Mouse (Mus musculus) embryonic facial prominence, embryonic 12.5 days (tissue): ENCODE data around the gene Vmn1r40. TPM values are rescaled to one million over a fixed set of nuclear protein-coding genes. Genes with fewer than 3 reads are reported as not detected.

ENCODE experiments used
- ATAC-seq: fragments of 200-750 bp; cut with Nextera tagmentation; 2 replicates; pipeline ENCODE4 v1.8.0; 2017; ENCODE audit not compliant: insufficient number of reproducible peaks, insufficient read depth, low FRiP score, low TSS enrichment
- H3K27ac ChIP-seq: fragments of 300-500 bp; sonication (generic); 2 replicates; pipeline ENCODE4 v1.5.1; 2016; ENCODE audit warnings: mild to moderate bottlenecking
- H3K27me3 ChIP-seq: fragments of 300-500 bp; sonication (generic); 2 replicates; pipeline ENCODE4 v1.6.1; 2016; ENCODE audit warnings: mild to moderate bottlenecking, moderate library complexity
- H3K36me3 ChIP-seq: fragments of 300-500 bp; sonication (generic); 2 replicates; pipeline ENCODE4 v1.6.1; 2016; ENCODE audit warnings: mild to moderate bottlenecking
- H3K4me1 ChIP-seq: fragments of 300-500 bp; sonication (generic); 2 replicates; pipeline ENCODE4 v1.6.1; 2016
- H3K4me2 ChIP-seq: fragments of 300-500 bp; sonication (generic); replicated peaks from 2 replicates; pipeline ENCODE4 v1.6.1; 2016; ENCODE audit warnings: mild to moderate bottlenecking, moderate library complexity
- H3K4me3 ChIP-seq: fragments of 300-500 bp; sonication (generic); 2 replicates; pipeline ENCODE4 v1.5.1; 2016; ENCODE audit warnings: mild to moderate bottlenecking
- H3K9ac ChIP-seq: fragments of 300-500 bp; sonication (generic); 2 replicates; pipeline ENCODE4 v1.6.1; 2016; ENCODE audit warnings: mild to moderate bottlenecking, moderate library complexity
- H3K9me3 ChIP-seq: fragments of 300-500 bp; sonication (generic); 2 replicates; pipeline ENCODE4 v1.6.1; 2016; ENCODE audit warnings: mild to moderate bottlenecking, moderate library complexity
- WGBS: fragments of 180-500 bp; shearing (Covaris S2); methylation state at CpG from one replicate; pipeline ENCODE4 v1.1.7; 2016; 5-methylcytosine and 5-hydroxymethylcytosine counted together
- polyA plus RNA-seq: library from polyadenylated mRNA; unstranded; fragments of >200 nt; fragmentation: Nextera tagmentation; extraction: Ambion mirVana; gene quantifications from 2 replicates; pipeline ENCODE4 v1.2.1, GENCODE M21; 2016

Vmn1r40 gene
- polyA plus RNA-seq, 1 experiment from 2014 or later = not detected

DNA sequence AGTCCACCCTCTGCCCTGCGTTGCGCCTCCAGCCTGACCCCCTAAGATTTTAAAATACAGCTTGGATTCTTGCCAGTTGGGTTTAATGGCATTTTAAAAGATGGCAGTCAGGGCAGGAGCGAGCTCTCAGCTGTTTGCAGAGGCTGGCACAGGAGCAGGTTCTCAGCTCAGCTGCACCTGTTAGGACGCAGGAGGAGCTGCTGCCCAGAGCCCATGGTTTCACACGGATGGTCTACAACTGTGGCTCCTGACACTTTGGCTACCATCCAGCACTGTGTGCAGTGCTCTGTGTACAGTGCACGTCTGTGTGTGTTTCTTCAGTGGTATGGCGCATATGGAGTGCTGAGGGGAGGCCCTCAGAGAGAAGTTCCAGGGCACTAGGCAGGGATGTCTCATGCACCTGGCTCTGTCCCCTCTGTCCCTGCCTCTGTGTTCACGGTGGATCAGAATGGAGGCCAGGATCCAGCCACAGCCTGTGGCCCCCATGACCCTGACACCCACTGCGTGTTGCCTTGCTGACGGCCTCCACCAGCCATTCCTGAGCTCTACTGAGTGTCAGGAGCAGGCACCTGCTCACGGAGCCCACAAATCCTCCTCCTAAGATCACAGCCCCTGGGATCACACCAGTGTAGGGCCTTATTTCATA lies 34.1 kb upstream of the Vmn1r40 start:
- WGBS = 91% methylated on average over 11 of the region's 11 CpGs
- ATAC-seq = no peak
- no peaks in the 10 kb centered on the region for H3K27me3 ChIP-seq
- no peak overlapping the region for H3K27ac ChIP-seq
- no peak overlapping the region for H3K9ac ChIP-seq
- H3K9me3 ChIP-seq = no peaks in the 10 kb centered on the region
- H3K36me3 ChIP-seq = no peaks in the 10 kb centered on the region
- H3K4me2 ChIP-seq = no peak overlapping the region
- H3K4me1 ChIP-seq = no peaks in the 10 kb centered on the region
- no peak overlapping the region for H3K4me3 ChIP-seq

DNA sequence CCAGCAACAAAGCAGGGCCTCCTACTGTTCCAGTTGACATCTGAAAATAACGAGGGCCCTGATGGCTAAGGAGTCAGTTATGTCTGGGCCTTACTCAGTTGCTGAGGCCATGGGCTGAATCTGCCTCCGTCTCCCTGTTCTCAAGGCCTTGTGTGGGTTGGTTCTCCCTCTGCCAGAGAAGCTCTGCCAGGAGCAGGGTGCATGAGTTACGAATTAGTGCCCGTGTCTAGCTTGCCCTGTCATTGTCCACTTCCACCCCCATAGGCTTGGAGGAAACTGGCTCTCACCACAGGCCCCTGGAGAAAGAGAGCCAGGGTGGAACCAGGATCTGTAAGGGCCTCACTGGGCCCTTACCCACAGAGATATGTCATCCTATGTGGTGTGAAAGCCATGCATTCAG lies 28.8 kb upstream of the Vmn1r40 start:
- Histone ChIP-seq H3K4me3 (no peak overlapping the region), H3K27ac (no peak overlapping the region), H3K9ac (no peak overlapping the region), H3K9me3 (no peaks in the 10 kb centered on the region), H3K4me1 (no peaks in the 10 kb centered on the region), H3K27me3 (no peaks in the 10 kb centered on the region), H3K36me3 (no peaks in the 10 kb centered on the region), H3K4me2 (no peak overlapping the region)
- ATAC-seq = no peak
- WGBS = 76% methylated on average over 4 of the region's 4 CpGs

DNA sequence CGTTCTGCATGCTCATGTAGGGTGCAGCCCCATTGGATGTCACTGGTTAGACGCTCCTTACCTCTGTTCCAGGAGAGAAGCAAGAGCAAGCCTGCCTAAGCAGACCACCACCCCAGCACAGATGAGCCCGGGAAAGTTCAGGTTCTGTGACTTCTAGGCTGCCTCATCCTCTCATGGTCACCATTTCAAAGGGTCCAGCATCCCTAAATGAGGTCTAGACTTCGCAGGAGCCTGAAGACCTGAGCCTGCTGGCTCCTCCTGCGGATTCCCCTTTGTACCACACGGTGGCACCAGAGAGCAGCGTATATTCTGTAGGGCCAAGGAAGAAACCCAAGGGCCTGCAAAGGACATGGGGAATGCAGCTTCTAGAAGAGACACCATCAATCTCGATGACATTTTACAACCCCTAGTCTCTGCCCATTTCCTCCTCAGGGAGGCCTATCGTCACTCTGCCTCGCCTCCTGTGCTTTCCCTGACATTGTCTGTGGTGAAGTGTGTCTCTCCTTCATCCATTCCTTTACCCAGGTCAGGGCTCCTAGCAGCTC lies 28.0 kb upstream of the Vmn1r40 start:
- H3K36me3 ChIP-seq = no peaks in the 10 kb centered on the region
- H3K9ac ChIP-seq = no peak overlapping the region
- ATAC-seq = no peak
- H3K9me3 ChIP-seq = no peaks in the 10 kb centered on the region
- H3K4me1 ChIP-seq = no peaks in the 10 kb centered on the region
- H3K27me3 ChIP-seq = no peaks in the 10 kb centered on the region
- no peak overlapping the region for H3K4me2 ChIP-seq
- 23% methylated on average over 10 of the region's 10 CpGs for WGBS
- H3K4me3 ChIP-seq = no peak overlapping the region
- no peak overlapping the region for H3K27ac ChIP-seq

DNA sequence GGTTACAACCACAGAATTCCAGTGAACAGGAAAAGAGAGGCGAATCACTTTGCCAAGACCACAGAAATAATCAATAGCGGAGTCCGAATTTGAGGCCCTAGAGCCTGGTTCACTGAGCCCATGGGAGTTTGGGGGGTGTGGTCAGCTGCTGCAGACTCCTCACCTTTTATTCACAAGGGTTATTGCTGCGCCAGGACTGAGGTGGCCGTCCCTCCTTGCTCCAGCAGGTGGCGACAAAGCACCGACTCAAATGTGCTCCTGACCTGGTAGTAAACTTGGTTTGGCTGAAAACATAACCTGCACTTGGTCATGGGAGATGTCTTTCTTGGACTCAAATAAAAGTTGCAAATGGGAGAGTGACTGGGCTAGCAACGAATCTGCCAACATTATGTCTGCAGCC lies 27.2 kb upstream of the Vmn1r40 start:
- H3K9me3 ChIP-seq = no peaks in the 10 kb centered on the region
- 8% methylated on average over 8 of the region's 8 CpGs for WGBS
- H3K4me3 ChIP-seq = no peak overlapping the region
- no peaks in the 10 kb centered on the region for H3K27me3 ChIP-seq
- H3K27ac ChIP-seq = no peak overlapping the region
- no peak for ATAC-seq
- no peak overlapping the region for H3K9ac ChIP-seq
- no peak overlapping the region for H3K4me2 ChIP-seq
- H3K4me1 ChIP-seq = no peaks in the 10 kb centered on the region
- no peaks in the 10 kb centered on the region for H3K36me3 ChIP-seq

DNA sequence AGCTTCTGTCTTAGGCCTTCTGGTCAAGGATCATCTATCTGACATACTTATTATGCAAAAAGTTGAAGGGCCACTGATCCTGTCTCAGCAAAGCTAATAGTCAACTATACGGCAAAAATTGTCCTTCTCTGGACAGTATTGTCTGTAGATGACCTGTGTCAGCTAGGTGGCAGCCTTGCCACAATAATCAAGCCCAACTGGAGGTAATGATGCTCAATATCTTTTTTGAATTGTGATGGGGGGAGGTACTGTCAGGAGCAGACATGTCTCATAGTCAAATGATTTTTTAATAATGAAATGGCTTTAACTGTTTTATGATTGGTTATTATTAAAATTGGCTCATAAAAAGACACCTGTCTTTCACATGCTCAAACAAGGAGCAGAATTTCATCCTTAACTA lies 23.1 kb upstream of the Vmn1r40 start:
- Histone ChIP-seq H3K27ac (no peak overlapping the region), H3K27me3 (no peaks in the 10 kb centered on the region), H3K9me3 (no peaks in the 10 kb centered on the region), H3K9ac (no peak overlapping the region), H3K4me3 (no peak overlapping the region), H3K4me1 (no peaks in the 10 kb centered on the region), H3K36me3 (no peaks in the 10 kb centered on the region), H3K4me2 (no peak overlapping the region)
- WGBS = 59% methylated on average over 1 of the region's 1 CpGs
- no peak for ATAC-seq

DNA sequence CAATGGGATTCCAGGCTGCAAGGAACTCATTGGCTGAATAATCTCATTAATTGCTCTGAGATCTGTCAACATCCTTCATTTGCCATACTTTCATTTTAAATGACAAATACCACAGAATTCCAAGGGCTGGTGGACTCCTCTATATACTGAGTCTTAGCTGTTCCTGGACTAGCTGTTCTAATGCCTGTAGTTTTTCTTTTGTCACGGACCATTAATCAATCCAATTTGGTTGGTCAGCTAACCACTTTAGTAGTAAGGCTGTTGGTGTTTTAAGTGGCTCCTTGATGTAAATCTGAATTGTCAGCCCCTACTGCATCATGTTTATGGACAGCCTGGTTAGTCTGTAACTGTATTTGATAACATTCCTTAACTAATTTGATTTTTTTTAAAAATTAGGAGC lies 20.2 kb upstream of the Vmn1r40 start:
- H3K4me1 ChIP-seq = no peaks in the 10 kb centered on the region
- no peaks in the 10 kb centered on the region for H3K27me3 ChIP-seq
- no peak for ATAC-seq
- no peak overlapping the region for H3K27ac ChIP-seq
- 61% methylated on average over 1 of the region's 1 CpGs for WGBS
- no peak overlapping the region for H3K4me2 ChIP-seq
- H3K36me3 ChIP-seq = no peaks in the 10 kb centered on the region
- H3K4me3 ChIP-seq = no peak overlapping the region
- no peak overlapping the region for H3K9ac ChIP-seq
- no peaks in the 10 kb centered on the region for H3K9me3 ChIP-seq

DNA sequence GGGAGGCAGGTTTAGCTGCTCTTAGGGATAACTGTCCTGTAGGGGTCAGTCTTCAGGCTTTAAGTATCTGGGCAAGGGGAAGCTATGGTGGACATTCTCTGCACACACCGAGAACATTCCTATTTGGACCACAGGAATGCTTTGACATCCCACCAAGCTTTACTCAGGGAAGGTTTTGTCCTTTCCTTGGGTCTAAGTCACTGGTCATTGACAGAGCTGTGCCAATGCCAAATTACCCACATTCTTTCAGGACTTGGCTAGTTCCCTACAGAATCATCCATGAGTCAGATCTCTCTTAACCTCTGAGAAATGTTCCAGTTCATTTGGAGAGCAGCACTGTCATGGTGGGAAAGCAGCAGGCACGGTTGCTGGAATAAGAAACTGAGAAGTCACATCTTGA lies 716 bp upstream of the Vmn1r40 start:
- 70% methylated on average over 2 of the region's 2 CpGs for WGBS
- no peak for ATAC-seq
- H3K27me3 ChIP-seq = no peaks in the 10 kb centered on the region
- no peak overlapping the region for H3K27ac ChIP-seq
- no peak overlapping the region for H3K4me2 ChIP-seq
- H3K9me3 ChIP-seq = no peaks in the 10 kb centered on the region
- H3K36me3 ChIP-seq = no peaks in the 10 kb centered on the region
- no peaks in the 10 kb centered on the region for H3K4me1 ChIP-seq
- H3K4me3 ChIP-seq = no peak overlapping the region
- H3K9ac ChIP-seq = no peak overlapping the region

DNA sequence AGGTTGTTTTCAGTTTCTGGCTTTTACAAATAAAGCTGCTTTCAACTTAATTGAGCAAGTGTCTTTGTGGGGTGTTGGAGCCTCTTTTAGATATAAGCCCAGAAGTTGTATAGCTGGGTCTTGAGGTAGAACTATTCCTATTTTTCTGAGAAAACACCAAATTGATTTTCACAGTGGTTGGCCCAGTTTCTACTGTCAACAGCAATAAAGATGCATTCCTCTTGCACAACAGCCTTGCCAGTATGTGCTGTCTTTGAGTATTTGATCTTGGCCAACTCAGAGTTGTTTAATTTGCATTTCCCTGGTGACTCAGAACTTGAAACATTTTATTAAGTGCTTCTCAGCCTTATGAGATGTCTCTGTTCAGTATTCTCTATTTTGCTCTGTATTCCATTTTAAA lies 10.7 kb downstream of the Vmn1r40 start:
- no peaks in the 10 kb centered on the region for H3K9me3 ChIP-seq
- no peak overlapping the region for H3K4me3 ChIP-seq
- no peaks in the 10 kb centered on the region for H3K36me3 ChIP-seq
- no peaks in the 10 kb centered on the region for H3K27me3 ChIP-seq
- no peak overlapping the region for H3K9ac ChIP-seq
- H3K27ac ChIP-seq = no peak overlapping the region
- ATAC-seq = no peak
- H3K4me2 ChIP-seq = no peak overlapping the region
- no peaks in the 10 kb centered on the region for H3K4me1 ChIP-seq

DNA sequence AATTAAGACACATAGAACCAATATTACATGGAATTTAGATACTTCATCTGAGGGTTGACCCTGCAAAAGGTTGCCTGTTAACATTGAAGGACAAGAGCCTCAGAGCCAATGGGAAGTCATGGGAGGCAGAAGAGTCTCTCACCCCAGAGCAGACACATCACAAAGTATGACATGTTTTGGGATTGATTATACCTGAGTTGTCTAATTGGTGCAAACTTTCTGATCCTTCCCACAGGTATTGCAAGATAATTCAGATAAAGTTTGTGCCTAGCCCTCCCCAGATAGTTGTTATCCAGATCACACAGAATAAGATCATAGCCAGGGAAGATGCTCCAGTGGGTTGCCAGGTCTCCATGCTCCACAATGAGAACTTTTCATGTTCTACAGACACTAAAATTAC lies 33.1 kb downstream of the Vmn1r40 start, which contains the start of gene Vmn1r41:
Gene Vmn1r41 (plus strand): TSS at position 301 of the 400 bp plus-strand sequence.
- ATAC-seq = no peak

DNA sequence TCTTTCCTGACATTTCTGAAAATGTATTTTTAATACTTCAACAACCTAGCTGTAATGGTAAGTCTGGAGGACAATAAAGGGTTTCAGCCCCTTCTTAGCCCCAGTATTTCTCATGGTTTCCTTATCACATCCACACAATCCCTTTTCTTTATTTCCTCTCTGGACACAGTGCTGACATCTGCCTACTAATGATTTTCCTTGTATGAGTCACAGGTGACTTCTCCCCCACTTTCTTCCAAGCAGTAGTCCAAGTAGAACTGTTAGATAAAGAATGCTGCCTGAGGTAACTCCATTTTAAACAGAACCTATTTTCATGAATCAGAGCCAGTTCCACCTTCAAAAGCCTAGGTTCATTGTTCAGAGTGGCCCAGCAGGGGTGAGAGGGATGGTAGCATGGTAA lies 35.5 kb downstream of the Vmn1r40 start:
- H3K4me3 ChIP-seq = no peak overlapping the region
- H3K9me3 ChIP-seq = no peaks in the 10 kb centered on the region
- no peaks in the 10 kb centered on the region for H3K4me1 ChIP-seq
- no peak overlapping the region for H3K4me2 ChIP-seq
- ATAC-seq = no peak
- no peak overlapping the region for H3K27ac ChIP-seq
- no peak overlapping the region for H3K9ac ChIP-seq
- H3K27me3 ChIP-seq = no peaks in the 10 kb centered on the region
- H3K36me3 ChIP-seq = no peaks in the 10 kb centered on the region

More for the DNA sequence above, 33.1 kb downstream of the Vmn1r40 start, which contains the start of gene Vmn1r41:
- Histone ChIP-seq H3K9ac (no peak within 1 kb of the TSS), H3K4me3 (no peak within 1 kb of the TSS), H3K4me1 (no peaks in the 10 kb centered on the region), H3K4me2 (no peak within 1 kb of the TSS), H3K9me3 (no peaks in the 10 kb centered on the region), H3K27ac (no peak within 1 kb of the TSS), H3K27me3 (no peaks in the 10 kb centered on the region), H3K36me3 (no peaks in the 10 kb centered on the region)
